Comparison of ENCODE assay signal across 8 mouse cellular contexts in genomic region chr1:171288328-171288727, GRCm38 (mm10). TPM values are rescaled to one million over a fixed set of nuclear protein-coding genes. Genes with fewer than 3 reads are reported as not detected.
DNase-seq lines count a peak whose midpoint lies in the region; ATAC-seq and TF ChIP-seq lines count a peak whose summit lies in the region.

No protein-coding gene starts in this region.

- peak overlapping the region; percentile 86; the same call in 1 of the 2 replicates for H3K4me3 ChIP-seq in left cerebral cortex, adult 2 months
- H3K4me3 ChIP-seq in intestine, embryonic 15.5 days (replicated peaks): peak overlapping the region; percentile 99; the same call in 1 of the 2 replicates
- no peak overlapping the region; the same call in 1 of the 2 replicates for H3K4me3 ChIP-seq in neural tube, embryonic 12.5 days

- TF ChIP-seq CTCF in left cerebral cortex, adult 2 months (IDR thresholded peaks at IDR 0.05): no peak

- H3K4me1 ChIP-seq in intestine, embryonic 15.5 days (replicated peaks): peaks cover 16% of the 10 kb centered on the region
- H3K4me1 ChIP-seq in neural tube, embryonic 12.5 days: peaks cover 17% of the 10 kb centered on the region

- peak overlapping the region; percentile 97 for H3K27ac ChIP-seq in left cerebral cortex, adult 2 months
- H3K27ac ChIP-seq in intestine, embryonic 15.5 days: peak overlapping the region; percentile 18; the same call in 1 of the 2 replicates
- no peak overlapping the region for H3K27ac ChIP-seq in neural tube, embryonic 12.5 days

- H3K4me2 ChIP-seq in intestine, embryonic 15.5 days (replicated peaks): peak overlapping the region; percentile 81
- H3K4me2 ChIP-seq in neural tube, embryonic 12.5 days (replicated peaks): peak overlapping the region; percentile 63

- H3K9ac ChIP-seq in intestine, embryonic 15.5 days: no peak overlapping the region
- H3K9ac ChIP-seq in neural tube, embryonic 12.5 days: no peak overlapping the region

- no peaks in the 10 kb centered on the region for H3K9me3 ChIP-seq in intestine, embryonic 15.5 days
- no peaks in the 10 kb centered on the region for H3K9me3 ChIP-seq in neural tube, embryonic 12.5 days

- peaks cover 25% of the 10 kb centered on the region; the same call in 1 of the 2 replicates for H3K36me3 ChIP-seq in intestine, embryonic 15.5 days
- H3K36me3 ChIP-seq in neural tube, embryonic 12.5 days: peaks cover 42% of the 10 kb centered on the region

- intact Hi-C loops in left cerebral cortex, adult 2 months (cut with DNase I): no loop called here
- intact Hi-C loops in left cerebral cortex, postnatal 25 days (cut with DNase I): no loop called here

- no peak for ATAC-seq in intestine, embryonic 15.5 days
- no peak for ATAC-seq in neural tube, embryonic 12.5 days (ENCODE audit: low FRiP score, low read depth)
- ATAC-seq in megakaryocyte progenitor cell, adult 5-6 weeks (replicated peaks; ENCODE audit: poor library complexity): no peak

- no peaks in the 10 kb centered on the region for H3K27me3 ChIP-seq in intestine, embryonic 15.5 days (replicated peaks)
- no peaks in the 10 kb centered on the region for H3K27me3 ChIP-seq in neural tube, embryonic 12.5 days (replicated peaks)

- WGBS in intestine, embryonic 15.5 days: 65% methylated on average over 4 of the region's 4 CpGs
- WGBS in neural tube, embryonic 12.5 days: 68% methylated on average over 4 of the region's 4 CpGs

- DNase-seq in adrenal gland, adult 2 months: peak; percentile 0
- DNase-seq in adrenal gland, postnatal 36 days: no peak
- no peak for DNase-seq in left cerebral cortex, adult 2 months (ENCODE audit: extremely low spot score in 1 of 2, low spot score in 2 of 2)
- DNase-seq in left cerebral cortex, postnatal 25 days (ENCODE audit: low spot score in 2 of 2): no peak
- DNase-seq in gastrocnemius, adult 8-10 months (ENCODE audit: low spot score in 2 of 2): no peak

RNA-seq across cellular contexts. Expression of gene Usp21, which starts 0.5 kb away (rescaled TPM):
- 10 to 100 TPM; 37.5 to 44.9 TPM for total RNA-seq in adrenal gland, adult 2 months (2021)
- 61.3 and 61.5 TPM in 2 replicates for polyA plus RNA-seq in adrenal gland, adult 2 months (2012; rRNA removed)
- total RNA-seq in adrenal gland, postnatal 36 days (2021): 10 to 100 TPM; 37.1 to 44.3 TPM
- 10 to 100 TPM; 59.8 to 65.7 TPM for total RNA-seq in left cerebral cortex, adult 2 months (2021)
- total RNA-seq in left cerebral cortex, postnatal 25 days (2021): 10 to 100 TPM; 59.6 to 64.1 TPM
- polyA plus RNA-seq in intestine, embryonic 15.5 days (2015; fragmentation: Nextera tagmentation; extraction: Ambion mirVana): 56.0 and 57.2 TPM in 2 replicates
- polyA plus RNA-seq in neural tube, embryonic 12.5 days (2016; fragmentation: Nextera tagmentation; extraction: Ambion mirVana): 103 and 111 TPM in 2 replicates
- total RNA-seq in megakaryocyte progenitor cell, adult 5-6 weeks (2015): 36.0 and 38.2 TPM in 2 replicates
- 18.7 and 24.5 TPM in 2 replicates for total RNA-seq in megakaryocyte progenitor cell, adult 5-6 weeks (2017)
- 10 to 100 TPM; 15.3 to 19.3 (median 16.2) TPM for total RNA-seq in gastrocnemius, adult 8-10 months (2022)

RNA-seq across cellular contexts. Expression of gene Ufc1, which starts 6.5 kb away (rescaled TPM):
- total RNA-seq in adrenal gland, adult 2 months (2021): 100 to 1,000 TPM; 121 to 170 TPM
- polyA plus RNA-seq in adrenal gland, adult 2 months (2012; rRNA removed): 19.9 and 20.1 TPM in 2 replicates
- 100 to 1,000 TPM; 162 to 182 TPM for total RNA-seq in adrenal gland, postnatal 36 days (2021)
- 100 to 1,000 TPM; 101 to 108 TPM for total RNA-seq in left cerebral cortex, adult 2 months (2021)
- 100 to 1,000 TPM; 105 to 115 TPM for total RNA-seq in left cerebral cortex, postnatal 25 days (2021)
- polyA plus RNA-seq in intestine, embryonic 15.5 days (2015; fragmentation: Nextera tagmentation; extraction: Ambion mirVana): 103 and 108 TPM in 2 replicates
- 105 and 120 TPM in 2 replicates for polyA plus RNA-seq in neural tube, embryonic 12.5 days (2016; fragmentation: Nextera tagmentation; extraction: Ambion mirVana)
- 127 and 149 TPM in 2 replicates for total RNA-seq in megakaryocyte progenitor cell, adult 5-6 weeks (2015)
- 93.2 and 115 TPM in 2 replicates for total RNA-seq in megakaryocyte progenitor cell, adult 5-6 weeks (2017)
- 100 to 1,000 TPM; 102 to 110 (median 106) TPM for total RNA-seq in gastrocnemius, adult 8-10 months (2022)

RNA-seq across cellular contexts. Expression of gene Ppox, which starts 7.3 kb away (rescaled TPM):
- total RNA-seq in adrenal gland, adult 2 months (2021): 10 to 100 TPM; 28.6 to 32.2 TPM
- polyA plus RNA-seq in adrenal gland, adult 2 months (2012; rRNA removed): 44.2 and 55.0 TPM in 2 replicates
- 10 to 100 TPM; 31.1 to 40.8 TPM for total RNA-seq in adrenal gland, postnatal 36 days (2021)
- 10 to 100 TPM; 26.0 to 32.1 TPM for total RNA-seq in left cerebral cortex, adult 2 months (2021)
- 10 to 100 TPM; 19.9 to 29.4 TPM for total RNA-seq in left cerebral cortex, postnatal 25 days (2021)
- polyA plus RNA-seq in intestine, embryonic 15.5 days (2015; fragmentation: Nextera tagmentation; extraction: Ambion mirVana): 38.7 and 40.9 TPM in 2 replicates
- 52.0 and 54.3 TPM in 2 replicates for polyA plus RNA-seq in neural tube, embryonic 12.5 days (2016; fragmentation: Nextera tagmentation; extraction: Ambion mirVana)
- total RNA-seq in megakaryocyte progenitor cell, adult 5-6 weeks (2015): 18.0 and 20.2 TPM in 2 replicates
- total RNA-seq in megakaryocyte progenitor cell, adult 5-6 weeks (2017): 10.3 and 15.0 TPM in 2 replicates
- 10 to 100 TPM in 2 of 4 experiments, 1 to 10 TPM in 2; 7.3 to 10.7 (median 9.0) TPM for total RNA-seq in gastrocnemius, adult 8-10 months (2022)

RNA-seq across cellular contexts. Expression of gene B4galt3, which starts 18.2 kb away (rescaled TPM):
- total RNA-seq in adrenal gland, adult 2 months (2021): 10 to 100 TPM; 30.3 to 33.4 TPM
- 53.0 and 56.7 TPM in 2 replicates for polyA plus RNA-seq in adrenal gland, adult 2 months (2012; rRNA removed)
- 10 to 100 TPM; 27.1 to 36.6 TPM for total RNA-seq in adrenal gland, postnatal 36 days (2021)
- total RNA-seq in left cerebral cortex, adult 2 months (2021): 10 to 100 TPM; 57.0 to 69.2 TPM
- total RNA-seq in left cerebral cortex, postnatal 25 days (2021): 10 to 100 TPM; 58.1 to 63.6 TPM
- 54.2 and 54.5 TPM in 2 replicates for polyA plus RNA-seq in intestine, embryonic 15.5 days (2015; fragmentation: Nextera tagmentation; extraction: Ambion mirVana)
- polyA plus RNA-seq in neural tube, embryonic 12.5 days (2016; fragmentation: Nextera tagmentation; extraction: Ambion mirVana): 88.3 and 95.6 TPM in 2 replicates
- total RNA-seq in megakaryocyte progenitor cell, adult 5-6 weeks (2015): 14.7 and 16.1 TPM in 2 replicates
- total RNA-seq in megakaryocyte progenitor cell, adult 5-6 weeks (2017): 18.0 and 22.6 TPM in 2 replicates
- 10 to 100 TPM in 2 of 4 experiments, 1 to 10 TPM in 2; 8.7 to 14.1 (median 10.9) TPM for total RNA-seq in gastrocnemius, adult 8-10 months (2022)

RNA-seq across cellular contexts. Expression of gene Ndufs2, which starts 37.1 kb away (rescaled TPM):
- 100 to 1,000 TPM; 558 to 829 TPM for total RNA-seq in adrenal gland, adult 2 months (2021)
- polyA plus RNA-seq in adrenal gland, adult 2 months (2012; rRNA removed): 210 and 224 TPM in 2 replicates
- total RNA-seq in adrenal gland, postnatal 36 days (2021): 100 to 1,000 TPM; 657 to 866 TPM
- 100 to 1,000 TPM; 267 to 272 TPM for total RNA-seq in left cerebral cortex, adult 2 months (2021)
- 100 to 1,000 TPM; 258 to 278 TPM for total RNA-seq in left cerebral cortex, postnatal 25 days (2021)
- 304 and 326 TPM in 2 replicates for polyA plus RNA-seq in intestine, embryonic 15.5 days (2015; fragmentation: Nextera tagmentation; extraction: Ambion mirVana)
- 233 and 247 TPM in 2 replicates for polyA plus RNA-seq in neural tube, embryonic 12.5 days (2016; fragmentation: Nextera tagmentation; extraction: Ambion mirVana)
- 255 and 280 TPM in 2 replicates for total RNA-seq in megakaryocyte progenitor cell, adult 5-6 weeks (2015)
- 323 and 395 TPM in 2 replicates for total RNA-seq in megakaryocyte progenitor cell, adult 5-6 weeks (2017)
- total RNA-seq in gastrocnemius, adult 8-10 months (2022): 100 to 1,000 TPM; 830 to 997 (median 868) TPM
